Mouse (Mus musculus): ENCODE measurements at regions not wholly inside any gene's neighbourhood (a gene's known extent, or its start where the extent isn't known, plus 50 kb on each side); places are given as distances from the start of the nearest gene placed in this dataset.

DNA sequence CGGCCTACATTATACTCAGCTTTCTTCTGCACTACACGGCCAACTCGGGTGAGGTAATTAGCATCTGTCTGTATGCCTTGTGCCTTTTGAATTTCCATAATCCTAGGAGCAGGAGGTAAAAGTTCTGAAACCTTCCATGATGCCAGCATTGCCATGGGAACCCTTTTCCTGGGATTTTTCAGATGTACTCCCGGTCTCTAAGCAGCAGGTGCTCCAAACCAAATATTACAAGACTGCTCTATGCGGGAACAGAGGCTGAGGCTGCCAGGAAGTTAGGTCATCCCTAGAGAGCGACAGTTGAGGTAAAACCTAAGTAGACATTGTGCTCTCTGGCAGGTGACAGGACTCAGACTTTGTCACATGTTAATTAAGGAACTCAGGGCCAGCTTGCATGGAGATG lies 501.0 kb upstream of the Mgmt start:
- TF ChIP-seq POLR2A (IDR thresholded peaks at IDR 0.05; ENCODE audit: insufficient read length, low read depth), result no peak
- TF ChIP-seq MAX (IDR thresholded peaks at IDR 0.05; ENCODE audit: low read depth), result no peak
- TF ChIP-seq POLR2AphosphoS2 (IDR thresholded peaks at IDR 0.05; ENCODE audit: insufficient read length, low read depth), result no peak
- no peak for TF ChIP-seq REST (IDR thresholded peaks at IDR 0.05; ENCODE audit: insufficient read depth, insufficient read length)
- no peak for TF ChIP-seq USF1 (IDR thresholded peaks at IDR 0.05; ENCODE audit: low read depth)
- no peak for TF ChIP-seq TCF12 (IDR thresholded peaks at IDR 0.05; ENCODE audit: insufficient read depth, poor library complexity, severe bottlenecking)
- TF ChIP-seq MYOG (IDR thresholded peaks at IDR 0.05; ENCODE audit: control insufficient read depth in 1 of 3, insufficient read depth in 1 of 3, insufficient read length in 2 of 3, low read depth in 2 of 3), result no peak
- no peak for TF ChIP-seq E2F4 (IDR thresholded peaks at IDR 0.05; ENCODE audit: insufficient read depth)

Data from myocyte (in vitro differentiated cells).